Mouse (Mus musculus) lung, postnatal 4 days (tissue): ENCODE results near the gene Hcar2.

Experiments used
- DNase-seq, 2 experiments: peaks; one replicate each; pipeline ENCODE4 v3.0.0; 2021

Gene Hcar2

GRCm38 (mm10) chr5:123862374-123863350, 2.6 kb downstream of the Hcar2 start:
- no peak for DNase-seq

GRCm38 (mm10) chr5:123858798-123859197, 6.5 kb downstream of the Hcar2 start:
- no peak for DNase-seq

DNA sequence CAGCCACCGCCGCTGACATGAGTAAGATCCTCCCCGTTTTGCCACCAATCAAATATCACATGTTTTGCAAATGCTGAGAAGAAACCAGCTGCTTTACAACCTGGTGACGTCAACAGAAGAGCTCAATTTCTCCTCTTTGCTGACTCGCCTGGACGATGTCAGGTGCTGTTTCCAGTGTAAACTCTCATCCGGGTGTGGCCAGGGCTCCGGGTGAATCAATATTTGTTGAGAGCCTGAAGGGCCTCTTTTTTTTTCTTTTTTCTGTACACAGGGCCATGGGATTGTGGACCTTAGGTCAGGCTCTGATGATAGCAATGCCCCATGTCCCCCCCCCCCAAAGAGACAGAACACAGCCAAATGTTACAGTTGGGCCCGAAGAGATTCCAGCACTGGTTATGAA, 10.8 kb downstream of the Hcar2 start:
- no peak for DNase-seq

DNA sequence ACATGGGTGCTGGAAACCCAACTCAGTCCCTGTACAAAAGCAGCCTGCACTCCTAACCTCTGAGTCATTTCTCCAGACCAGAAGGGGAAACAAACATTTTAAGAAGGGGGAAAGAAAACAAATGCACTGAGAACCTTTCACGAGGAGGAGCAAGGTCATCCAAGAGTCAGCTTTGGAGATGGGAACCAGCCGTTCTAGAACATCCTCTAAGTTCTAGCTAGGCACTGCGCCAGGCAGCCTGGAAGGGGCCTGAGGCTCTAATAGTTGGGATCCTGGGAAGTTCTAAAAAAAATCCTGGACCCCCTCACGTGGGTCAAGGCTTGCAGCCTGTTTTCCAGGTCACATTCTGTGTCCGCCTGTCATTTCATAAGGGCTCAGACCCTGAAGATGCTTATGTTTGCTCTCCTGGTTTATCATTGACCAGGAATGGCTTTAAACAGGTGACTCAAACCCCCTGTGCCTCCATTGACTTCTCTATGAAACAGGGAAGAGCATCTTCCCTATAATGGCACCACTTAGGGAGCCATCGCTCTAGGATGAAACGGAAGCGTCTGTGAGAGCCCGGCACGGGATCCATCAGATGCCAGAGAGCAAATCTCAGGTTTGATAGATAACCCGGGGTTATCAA, 11.3 kb downstream of the Hcar2 start:
- no peak for DNase-seq

DNA sequence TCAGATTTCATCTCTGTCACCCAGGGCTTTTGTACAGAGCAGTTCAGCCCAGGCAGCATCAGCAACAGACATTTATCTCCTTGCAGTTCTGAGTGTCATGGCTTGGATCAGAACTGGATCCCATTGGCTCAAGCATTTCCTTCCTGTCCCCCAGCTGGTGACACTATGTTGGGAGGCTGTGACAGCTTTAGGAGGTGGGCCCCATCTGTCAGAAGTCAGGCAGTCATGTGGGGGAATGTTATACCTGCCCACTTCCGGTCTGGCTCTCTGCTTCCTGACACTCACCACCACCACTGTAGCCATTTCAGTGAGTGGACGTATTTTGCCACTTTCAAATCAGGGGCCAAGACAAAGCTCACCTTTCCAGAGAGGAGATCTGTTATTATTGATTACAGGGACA, 13.9 kb downstream of the Hcar2 start:
- no peak for DNase-seq

GRCm38 (mm10) chr5:123844316-123844715, 21.0 kb downstream of the Hcar2 start:
- DNase-seq, result no peak

GRCm38 (mm10) chr5:123843816-123844215, 21.5 kb downstream of the Hcar2 start:
- no peak for DNase-seq

GRCm38 (mm10) chr5:123842935-123843282, 22.4 kb downstream of the Hcar2 start:
- no peak for DNase-seq

- DNase-seq, result no peak
Measured at GRCm38 (mm10) chr5:123842221-123842934, 22.9 kb downstream of the Hcar2 start.

DNA sequence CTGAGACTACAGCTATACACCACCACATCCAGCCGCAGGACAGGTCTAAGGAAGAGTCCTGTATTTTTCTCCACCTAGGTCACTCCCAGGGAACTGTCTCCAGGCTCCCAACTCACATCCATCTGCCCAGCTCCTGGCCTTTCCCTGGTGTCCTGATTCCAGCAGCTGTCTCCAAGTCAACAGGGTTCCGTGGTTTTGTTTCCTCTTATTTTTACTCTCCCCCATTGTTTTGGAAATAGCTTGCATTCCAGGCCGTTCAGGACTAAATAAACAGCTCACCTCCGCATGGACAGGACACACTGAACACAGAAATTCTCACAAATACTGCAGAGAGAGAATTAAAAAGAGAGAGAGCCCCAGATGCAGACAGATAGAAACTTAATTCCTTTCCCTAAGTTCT, 27.9 kb downstream of the Hcar2 start:
- no peak for DNase-seq

DNA sequence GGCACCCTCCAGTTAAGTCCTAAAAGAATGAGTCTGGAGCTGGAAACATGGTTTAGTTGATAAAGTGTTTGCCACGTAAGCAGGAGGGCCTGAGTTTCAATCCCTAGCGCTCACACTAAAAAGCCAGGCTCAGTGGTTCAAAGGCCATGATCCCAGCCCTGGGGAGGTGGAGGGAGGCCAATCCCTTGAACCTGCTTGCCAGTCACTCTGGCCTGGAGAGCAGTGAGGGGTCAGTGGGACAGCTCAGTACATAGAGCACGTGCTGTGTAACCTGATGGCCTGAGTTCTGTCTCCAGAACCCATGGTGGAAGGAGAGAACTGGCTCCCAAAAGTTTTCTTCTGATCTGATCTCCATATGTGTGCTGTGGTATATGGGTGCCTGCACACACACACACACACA, 30.5 kb downstream of the Hcar2 start:
- no peak for DNase-seq

GRCm38 (mm10) chr5:123832309-123832708, 33.0 kb downstream of the Hcar2 start:
- peak in 1 of 2 experiments; percentile 7 for DNase-seq

DNA sequence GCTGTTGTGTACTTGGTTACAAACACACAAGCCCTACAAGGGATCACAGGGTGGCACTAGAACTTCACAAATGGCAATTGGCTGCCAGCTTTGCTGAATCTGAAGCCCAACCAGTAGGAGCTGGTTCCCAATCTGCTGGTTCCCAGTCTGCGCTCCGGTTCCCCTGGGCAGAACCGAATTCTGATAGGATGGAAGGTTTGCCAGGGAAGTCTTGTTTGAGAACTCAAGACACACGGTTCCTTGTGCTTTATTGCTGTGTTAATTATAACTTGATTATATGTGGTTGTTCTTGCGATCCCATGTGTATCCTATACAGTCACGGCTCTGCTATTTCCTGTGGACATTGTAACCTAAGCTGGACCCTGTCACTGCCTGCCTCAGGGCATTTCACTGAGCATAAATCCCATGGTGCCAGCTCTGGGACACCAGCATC, 37.6 kb downstream of the Hcar2 start:
- peak in 1 of 2 experiments; percentile 45 for DNase-seq

DNA sequence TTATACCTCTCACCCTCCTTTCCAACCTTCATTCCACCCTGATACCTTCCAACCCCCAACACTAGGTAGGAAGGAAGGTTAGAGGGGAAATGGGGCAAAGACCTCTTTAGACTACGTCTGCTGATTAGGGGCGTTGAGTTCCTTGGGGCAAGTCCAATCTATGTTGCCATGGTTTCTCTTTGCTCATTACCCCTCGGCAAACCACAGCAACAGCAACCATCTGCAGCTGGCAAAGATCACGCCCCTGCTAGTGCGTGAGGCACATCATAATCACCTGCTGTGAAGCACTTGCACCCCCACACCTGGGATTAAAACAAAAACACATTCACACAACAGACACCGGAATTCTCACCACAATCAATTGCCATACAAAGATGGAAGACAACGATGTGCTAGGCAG, 42.6 kb downstream of the Hcar2 start:
- DNase-seq, result no peak

DNA sequence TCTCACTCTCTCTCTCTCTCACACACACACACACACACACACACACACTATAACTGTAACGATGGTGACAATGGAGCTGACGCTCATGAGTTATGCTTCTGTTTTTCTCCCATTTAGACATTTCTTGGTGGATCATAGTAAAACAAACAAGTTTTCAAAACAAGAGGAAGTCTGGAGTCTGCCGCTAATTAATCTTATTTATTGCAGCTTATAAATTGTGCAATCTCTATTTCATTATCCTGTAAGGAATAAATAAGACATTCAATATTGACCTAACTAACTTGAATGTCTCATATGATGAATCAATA, 44.1 kb downstream of the Hcar2 start:
- no peak for DNase-seq

DNA sequence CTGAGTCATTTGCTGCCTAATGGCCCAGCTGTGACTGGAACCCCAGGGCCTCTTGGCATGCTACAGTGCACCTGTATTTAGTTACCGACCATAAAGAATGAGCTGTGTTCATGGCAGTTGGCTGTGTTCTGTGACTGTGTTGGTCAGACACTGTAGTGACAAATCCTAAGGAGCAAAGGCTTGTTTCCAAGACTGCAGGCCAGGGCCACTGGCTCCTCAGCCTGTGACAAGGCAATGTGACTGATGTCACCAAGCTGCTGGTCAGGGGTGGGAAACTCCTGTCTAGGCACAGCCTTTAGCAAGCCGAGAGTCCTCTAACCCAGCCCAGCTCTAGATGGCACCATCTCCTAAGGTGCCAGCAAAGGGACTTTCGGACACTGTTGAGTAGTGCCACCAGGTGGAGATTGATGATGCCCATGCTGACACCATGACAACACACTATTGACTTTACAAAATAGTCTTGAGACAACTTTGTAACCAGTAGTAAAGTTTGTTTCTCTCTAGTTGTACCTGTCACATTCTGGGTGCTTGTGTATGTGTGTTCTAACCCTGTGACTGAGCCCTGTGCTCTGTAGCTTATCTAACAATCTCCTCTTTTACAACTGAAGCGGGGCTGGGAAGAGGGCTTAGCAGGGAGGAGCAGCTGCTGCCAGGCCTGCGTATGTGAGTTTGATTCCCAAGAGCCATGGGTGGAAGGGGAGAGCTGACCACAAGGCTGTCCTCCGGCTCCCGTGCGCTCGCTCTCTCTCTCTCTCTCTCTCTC, 44.6 kb downstream of the Hcar2 start:
- DNase-seq, result peak in 1 of 2 experiments; percentile 18

DNA sequence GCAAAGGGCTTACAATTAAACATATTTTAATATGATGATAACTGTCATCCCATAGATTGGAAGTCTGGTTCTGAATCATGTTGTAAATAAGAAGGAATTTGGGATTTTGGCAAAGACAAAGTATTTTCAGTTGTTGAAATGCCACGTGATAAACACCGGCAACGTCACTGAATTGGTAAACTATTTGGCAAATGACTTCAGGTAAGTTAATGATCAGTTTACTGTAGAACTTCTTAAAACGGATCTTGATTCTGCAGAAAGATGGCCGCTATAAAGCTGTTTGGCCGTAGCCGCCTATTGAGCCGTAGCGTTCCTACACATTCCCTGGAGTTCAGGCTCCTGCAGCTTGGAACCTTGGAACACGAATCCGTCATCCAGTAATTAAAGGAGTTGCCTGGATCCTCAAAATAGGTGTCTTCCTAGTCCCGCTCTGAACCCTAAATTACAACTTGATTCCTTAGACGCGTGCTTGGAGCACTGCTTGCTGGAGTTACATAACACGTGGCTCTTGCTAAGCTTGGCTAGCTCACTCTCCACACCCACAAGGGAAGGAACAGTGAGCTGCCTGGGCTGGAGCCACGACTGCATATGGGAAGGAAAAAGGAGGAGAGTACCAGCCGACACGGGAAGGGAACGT, 46.2 kb downstream of the Hcar2 start:
- no peak for DNase-seq

DNA sequence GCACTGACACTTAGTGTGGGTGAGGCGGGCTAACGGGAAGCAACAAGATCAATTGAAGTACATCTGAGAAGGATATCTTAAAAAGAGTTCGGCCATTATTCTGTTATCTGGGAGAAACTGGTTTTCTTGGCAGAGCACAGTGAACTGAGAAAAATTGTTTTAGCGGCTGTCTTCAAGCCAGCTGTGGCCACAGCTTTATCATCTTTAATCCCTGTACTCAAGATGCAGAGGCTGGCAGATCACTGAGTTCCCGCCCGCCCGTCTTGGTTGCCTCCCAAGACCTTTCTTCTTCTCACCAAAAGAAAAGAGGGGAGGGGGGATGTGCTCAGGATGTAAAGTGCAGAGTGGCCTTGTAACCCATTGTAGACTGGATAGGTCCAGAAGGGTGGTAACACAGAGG, 48.4 kb downstream of the Hcar2 start:
- DNase-seq, result no peak
